Mouse (Mus musculus) liver, embryonic 14.5 days (tissue): ENCODE results near the gene Tab2. TPM values are rescaled to one million over a fixed set of nuclear protein-coding genes. Genes with fewer than 3 reads are reported as not detected.

Experiments used
- ATAC-seq: fragments of 200-750 bp; cut with Nextera tagmentation; 2 replicates; pipeline ENCODE4 v1.8.0; 2017; ENCODE audit warnings: moderate number of reproducible peaks, mild to moderate bottlenecking, moderate library complexity; ENCODE audit not compliant: insufficient read depth
- DNase-seq, 3 experiments: peaks; one replicate each; pipeline ENCODE4 v3.0.0-alpha.2; 2012 to 2013; ENCODE audit warnings: low read depth in 3 of 3, low spot score in 3 of 3
- H3K27ac ChIP-seq: fragments of 300-500 bp; sonication (generic); 2 replicates; pipeline ENCODE4 v1.5.1; 2014; ENCODE audit warnings: moderate library complexity, mild to moderate bottlenecking, control low read depth, inconsistent platforms
- H3K27me3 ChIP-seq: fragments of 300-500 bp; sonication (generic); 2 replicates; pipeline ENCODE4 v1.6.1; 2014; ENCODE audit warnings: mild to moderate bottlenecking, low read length, moderate library complexity; ENCODE audit not compliant: control insufficient read depth, insufficient read depth
- H3K36me3 ChIP-seq: fragments of 300-500 bp; sonication (generic); replicated peaks from 2 replicates; pipeline ENCODE4 v1.6.1; 2014; ENCODE audit warnings: low read depth; ENCODE audit not compliant: control insufficient read depth, insufficient read depth
- H3K4me1 ChIP-seq, 2 experiments: fragments of 200-500 bp in 1 of 2; fragments of 300-500 bp in 1 of 2; sonication (generic) in 1 of 2; replicated peaks; 2 replicates each; pipeline ENCODE4 v1.6.1; 2012 to 2014; ENCODE audit warnings: antibody characterized with exemption in 1 of 2, inconsistent platforms in 1 of 2, low read length in 1 of 2; ENCODE audit not compliant: control insufficient read depth in 2 of 2, insufficient read depth in 2 of 2
- H3K4me2 ChIP-seq: fragments of 300-500 bp; sonication (generic); 2 replicates; pipeline ENCODE4 v1.6.1; 2014; ENCODE audit warnings: low read depth, mild to moderate bottlenecking, control low read depth, moderate library complexity
- H3K4me3 ChIP-seq, 2 experiments: fragments of 200-500 bp in 1 of 2; fragments of 300-500 bp in 1 of 2; sonication (generic) in 1 of 2; 2 replicates each; pipeline ENCODE4 v1.5.1; 2012 to 2014; ENCODE audit warnings: low read depth in 2 of 2, low read length in 2 of 2, mild to moderate bottlenecking in 2 of 2, control low read depth in 1 of 2, inconsistent platforms in 1 of 2, moderate library complexity in 1 of 2; ENCODE audit not compliant: insufficient read depth in 1 of 2
- H3K9ac ChIP-seq: fragments of 300-500 bp; sonication (generic); replicated peaks from 2 replicates; pipeline ENCODE4 v1.6.1; 2014; ENCODE audit warnings: mild to moderate bottlenecking, control low read depth, moderate library complexity
- H3K9me3 ChIP-seq: fragments of 300-500 bp; sonication (generic); 2 replicates; pipeline ENCODE4 v1.6.1; 2016; ENCODE audit warnings: low read length, mixed read lengths; ENCODE audit not compliant: control insufficient read depth
- CTCF ChIP-seq: IDR thresholded peaks from 2 replicates; pipeline ENCODE4 v1.5.1; 2016; ENCODE audit warnings: antibody characterized with exemption, low read depth, control low read depth
- EP300 ChIP-seq: IDR thresholded peaks from 2 replicates; pipeline ENCODE4 v1.6.1; 2016; ENCODE audit warnings: antibody characterized with exemption, low read depth
- WGBS: fragments of 180-500 bp; shearing (Covaris S2); extraction: QIAGEN DNeasy Blood & Tissue Kit; methylation state at CpG from one replicate; pipeline ENCODE4 v1.1.7; 2014; ENCODE audit not compliant: insufficient replicate concordance; 5-methylcytosine and 5-hydroxymethylcytosine counted together
- polyA plus RNA-seq, 2 experiments: library from polyadenylated mRNA; depleted of rRNA in 1 of 2; stranded (reverse) in 1 of 2; unstranded in 1 of 2; fragments of >200 nt; fragmentation: Nextera tagmentation in 1 of 2; extraction: Ambion mirVana in 1 of 2; gene quantifications; 2 replicates each; pipeline versions ENCODE4 v1.2.1 to v1.2.3; 2012 to 2014

Tab2 gene
- 15.1 and 18.7 TPM in 2 replicates for polyA plus RNA-seq (2012; rRNA removed)
- 10.8 and 11.1 TPM in 2 replicates for polyA plus RNA-seq (2014; fragmentation: Nextera tagmentation; extraction: Ambion mirVana)

DNA sequence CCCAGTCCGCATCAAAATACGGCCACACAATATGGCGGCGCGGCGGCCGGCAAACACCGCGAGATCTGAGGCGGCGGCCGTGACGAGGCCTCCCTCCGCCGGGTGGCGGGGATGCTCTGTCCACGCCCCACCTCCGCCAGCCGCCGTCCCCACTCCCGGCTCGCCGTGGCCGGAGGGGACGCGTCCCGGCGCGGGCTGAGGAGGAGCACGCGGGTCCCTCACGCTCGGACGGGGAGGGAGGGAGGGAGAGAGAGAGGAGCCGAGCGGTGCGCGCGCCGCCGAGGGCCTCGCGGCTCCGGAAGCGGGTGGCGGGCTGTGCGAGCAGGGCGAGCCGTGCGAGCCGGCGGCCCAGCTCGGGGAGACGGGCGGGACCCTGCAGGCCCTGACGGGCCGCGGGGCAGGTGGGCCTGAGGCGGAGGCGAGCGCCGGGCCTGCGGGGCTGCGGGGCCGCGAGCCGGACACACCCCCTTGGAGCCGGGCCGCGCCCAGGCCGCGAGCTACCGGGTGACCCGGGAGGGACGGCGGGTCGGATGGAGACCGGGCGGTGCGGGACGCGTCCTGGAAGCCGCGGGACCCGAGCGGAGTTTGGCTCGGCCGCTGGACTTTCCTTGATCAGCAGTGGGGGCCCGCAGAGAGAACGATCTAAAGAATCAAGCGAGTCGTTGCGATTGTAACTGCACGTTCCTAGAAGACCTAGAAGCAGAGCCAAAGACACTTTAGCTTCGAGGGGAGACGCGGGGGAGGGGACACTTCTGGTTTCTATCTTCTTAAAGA, at the start of gene Tab2:
Gene Tab2 (minus strand): TSS at position 3 of the 774 bp plus-strand sequence.
- Histone ChIP-seq H3K27ac (peak within 1 kb of the TSS; percentile 73), H3K36me3 (no peaks in the 10 kb centered on the region), H3K4me3 (peak within 1 kb of the TSS; percentile 81 to 82), H3K4me1 (peaks cover 17 to 29% of the 10 kb centered on the region in 2 experiments), H3K9me3 (no peaks in the 10 kb centered on the region), H3K27me3 (no peaks in the 10 kb centered on the region), H3K4me2 (peak within 1 kb of the TSS; percentile 80), H3K9ac (peak within 1 kb of the TSS; percentile 79)
- under 1% methylated on average over 77 of the region's 97 CpGs for WGBS
- ATAC-seq, result peak; percentile 91
- DNase-seq, result peak; percentile 71 to 77 (median 74)
- TF ChIP-seq EP300, result 0 out of 2 replicates have a peak, but pooled peaks have one; percentile 31
- TF ChIP-seq CTCF, result no peak

DNA sequence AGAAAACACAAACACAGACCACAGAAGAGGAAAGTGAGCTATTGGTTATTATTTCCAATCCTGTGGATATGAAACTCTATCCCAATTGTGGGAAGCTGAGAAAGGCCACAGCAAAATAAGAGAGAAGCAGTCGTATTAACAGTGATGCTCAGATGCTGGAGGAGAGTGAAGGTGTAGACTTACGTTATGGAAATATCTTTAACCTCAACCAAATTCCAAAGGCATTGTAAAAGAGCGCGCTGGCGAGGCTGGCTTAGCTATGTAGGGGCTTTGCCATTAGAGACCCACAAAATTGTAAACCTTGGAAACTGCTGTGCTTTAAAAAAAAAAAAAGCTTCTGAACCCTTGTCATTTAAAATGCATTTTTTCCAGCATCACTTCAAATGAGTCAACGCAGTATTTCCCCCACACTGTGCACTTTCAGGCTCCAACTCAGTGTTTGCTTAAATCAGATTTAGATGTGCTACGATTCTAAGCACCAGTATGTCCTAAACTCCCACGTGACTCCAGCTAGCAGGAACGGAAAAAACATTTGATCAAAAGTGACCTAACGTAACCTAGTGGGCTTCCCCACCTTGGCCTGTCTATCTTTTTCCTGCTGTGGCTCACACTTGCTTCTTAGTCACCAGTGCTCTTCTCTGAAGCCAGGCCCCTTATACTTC, 36.4 kb upstream of the Tab2 start:
- TF ChIP-seq CTCF, result no peak
- TF ChIP-seq EP300, result no peak
- Histone ChIP-seq H3K36me3 (no peaks in the 10 kb centered on the region), H3K27me3 (no peaks in the 10 kb centered on the region), H3K4me1 (no peaks in the 10 kb centered on the region), H3K9ac (no peak overlapping the region), H3K9me3 (no peaks in the 10 kb centered on the region), H3K4me2 (no peak overlapping the region), H3K27ac (no peak overlapping the region), H3K4me3 (no peak overlapping the region)
- 68% methylated on average over 10 of the region's 10 CpGs for WGBS
- no peak for DNase-seq
- ATAC-seq, result no peak

DNA sequence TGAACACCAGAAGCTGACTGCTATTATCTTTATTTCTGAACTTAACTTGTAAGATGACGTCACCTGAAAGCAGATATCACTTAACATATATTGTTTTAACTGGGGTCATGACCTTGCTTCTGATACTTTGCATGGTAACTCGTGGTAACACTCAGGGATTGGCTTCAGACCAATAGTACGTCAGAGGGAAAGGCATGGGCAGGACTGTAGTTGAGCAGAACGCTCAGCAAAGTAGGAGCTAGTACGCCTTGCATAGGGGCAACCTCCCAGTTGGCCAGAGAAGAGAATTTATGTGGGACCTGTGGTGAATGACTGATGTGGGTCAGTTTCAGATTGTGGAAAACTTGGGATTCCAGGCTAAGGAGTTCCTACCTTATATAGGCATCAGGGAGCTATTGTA, 35.6 kb upstream of the Tab2 start:
- no peak for DNase-seq
- TF ChIP-seq EP300 (no peak), CTCF (no peak)

DNA sequence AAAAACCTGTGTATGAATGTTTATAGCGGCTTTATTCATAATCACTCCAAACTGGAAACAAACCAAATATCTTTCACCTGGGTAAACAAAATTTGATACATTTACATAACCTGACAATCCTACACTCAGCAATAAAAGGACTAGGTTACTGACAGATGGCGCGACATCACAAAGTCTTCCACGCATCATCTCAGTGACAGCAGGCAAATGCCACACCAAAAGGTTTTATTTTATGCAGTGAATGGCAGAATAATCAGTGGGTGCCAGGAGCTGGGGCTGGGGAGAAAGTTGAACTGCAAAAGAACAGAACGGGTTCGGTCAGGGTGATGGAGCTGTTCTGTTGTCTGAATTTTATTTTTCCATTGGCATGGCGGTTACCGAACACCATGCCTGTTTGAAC, 31.5 kb upstream of the Tab2 start:
- Histone ChIP-seq H3K4me2 (no peak overlapping the region), H3K36me3 (no peaks in the 10 kb centered on the region), H3K9me3 (no peaks in the 10 kb centered on the region), H3K27ac (no peak overlapping the region), H3K4me3 (no peak overlapping the region), H3K27me3 (no peaks in the 10 kb centered on the region), H3K4me1 (no peaks in the 10 kb centered on the region), H3K9ac (no peak overlapping the region)
- DNase-seq (no peak), ATAC-seq (no peak)
- WGBS, result 80% methylated on average over 8 of the region's 8 CpGs
- TF ChIP-seq EP300, result no peak
- TF ChIP-seq CTCF, result no peak

More for the DNA sequence above, 35.6 kb upstream of the Tab2 start:
- Histone ChIP-seq H3K4me3 (no peak overlapping the region), H3K9me3 (no peaks in the 10 kb centered on the region), H3K27ac (no peak overlapping the region), H3K9ac (no peak overlapping the region), H3K36me3 (no peaks in the 10 kb centered on the region), H3K4me2 (no peak overlapping the region), H3K27me3 (no peaks in the 10 kb centered on the region), H3K4me1 (no peaks in the 10 kb centered on the region)
- no peak for ATAC-seq
- WGBS, result 55% methylated on average over 5 of the region's 5 CpGs

DNA sequence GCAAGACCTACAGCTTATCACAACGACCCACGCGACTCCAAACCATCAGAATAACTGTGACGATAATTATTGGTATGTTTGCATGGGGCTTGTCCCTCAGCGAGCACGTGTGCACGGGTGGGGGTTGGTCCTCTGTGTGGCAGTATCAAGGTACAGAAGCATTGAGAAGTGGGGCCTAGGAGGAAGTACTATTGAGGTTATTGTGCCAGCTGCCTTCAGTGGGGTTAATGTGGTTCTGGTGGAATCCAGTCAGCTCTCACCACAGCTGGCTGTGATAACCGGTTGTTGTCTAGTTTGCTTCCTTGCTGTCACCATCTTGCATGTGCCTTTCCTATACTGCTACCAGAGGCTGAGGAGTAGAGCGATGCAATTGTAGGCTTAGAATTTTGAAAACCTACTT, 20.4 kb upstream of the Tab2 start:
- Histone ChIP-seq H3K27ac (no peak overlapping the region), H3K4me3 (no peak overlapping the region), H3K4me2 (no peak overlapping the region), H3K9ac (no peak overlapping the region), H3K4me1 (no peaks in the 10 kb centered on the region), H3K36me3 (no peaks in the 10 kb centered on the region), H3K27me3 (no peaks in the 10 kb centered on the region), H3K9me3 (no peaks in the 10 kb centered on the region)
- no peak for TF ChIP-seq CTCF
- TF ChIP-seq EP300, result no peak
- WGBS, result 56% methylated on average over 9 of the region's 9 CpGs
- DNase-seq, result no peak
- no peak for ATAC-seq
